Mouse (Mus musculus) heart, embryonic 13.5 days (tissue): ENCODE data around the gene Casc1. TPM values are rescaled to one million over a fixed set of nuclear protein-coding genes. Genes with fewer than 3 reads are reported as not detected.

Experiments
- ATAC-seq: fragments of 200-750 bp; cut with Nextera tagmentation; 2 replicates; pipeline ENCODE4 v1.8.0; 2017; ENCODE audit warnings: moderate TSS enrichment; ENCODE audit not compliant: insufficient number of reproducible peaks, low FRiP score, low TSS enrichment; ENCODE audit errors: extremely low read depth
- H3K27ac ChIP-seq: fragments of 300-500 bp; sonication (generic); replicated peaks from 2 replicates; pipeline ENCODE4 v1.5.1; 2015; ENCODE audit warnings: moderate library complexity, mild to moderate bottlenecking, inconsistent platforms
- H3K27me3 ChIP-seq: fragments of 300-500 bp; sonication (generic); replicated peaks from 2 replicates; pipeline ENCODE4 v1.6.1; 2015; ENCODE audit warnings: mild to moderate bottlenecking, inconsistent platforms
- H3K36me3 ChIP-seq: fragments of 300-500 bp; sonication (generic); 2 replicates; pipeline ENCODE4 v1.6.1; 2015; ENCODE audit warnings: mild to moderate bottlenecking, inconsistent platforms
- H3K4me1 ChIP-seq: fragments of 300-500 bp; sonication (generic); 2 replicates; pipeline ENCODE4 v1.6.1; 2015; ENCODE audit warnings: inconsistent platforms
- H3K4me2 ChIP-seq: fragments of 300-500 bp; sonication (generic); 2 replicates; pipeline ENCODE4 v1.6.1; 2015; ENCODE audit warnings: inconsistent platforms, mild to moderate bottlenecking, moderate library complexity
- H3K4me3 ChIP-seq: fragments of 300-500 bp; sonication (generic); 2 replicates; pipeline ENCODE4 v1.5.1; 2015; ENCODE audit warnings: moderate library complexity, mild to moderate bottlenecking, inconsistent platforms
- H3K9ac ChIP-seq: fragments of 300-500 bp; sonication (generic); 2 replicates; pipeline ENCODE4 v1.6.1; 2015; ENCODE audit warnings: inconsistent platforms, mild to moderate bottlenecking, moderate library complexity
- H3K9me3 ChIP-seq: fragments of 300-500 bp; sonication (generic); 2 replicates; pipeline ENCODE4 v1.6.1; 2016; ENCODE audit warnings: inconsistent platforms
- WGBS: fragments of 180-500 bp; shearing (Covaris S2); methylation state at CpG from one replicate; pipeline ENCODE4 v1.1.7; 2015; ENCODE audit warnings: mixed read lengths; 5-methylcytosine and 5-hydroxymethylcytosine counted together
- polyA plus RNA-seq: library from polyadenylated mRNA; unstranded; fragments of >200 nt; fragmentation: Nextera tagmentation; extraction: Ambion mirVana; gene quantifications from 2 replicates; pipeline ENCODE4 v1.2.1, GENCODE M21; 2015

Casc1 gene
- 0.29 and 0.56 TPM in 2 replicates for polyA plus RNA-seq

DNA sequence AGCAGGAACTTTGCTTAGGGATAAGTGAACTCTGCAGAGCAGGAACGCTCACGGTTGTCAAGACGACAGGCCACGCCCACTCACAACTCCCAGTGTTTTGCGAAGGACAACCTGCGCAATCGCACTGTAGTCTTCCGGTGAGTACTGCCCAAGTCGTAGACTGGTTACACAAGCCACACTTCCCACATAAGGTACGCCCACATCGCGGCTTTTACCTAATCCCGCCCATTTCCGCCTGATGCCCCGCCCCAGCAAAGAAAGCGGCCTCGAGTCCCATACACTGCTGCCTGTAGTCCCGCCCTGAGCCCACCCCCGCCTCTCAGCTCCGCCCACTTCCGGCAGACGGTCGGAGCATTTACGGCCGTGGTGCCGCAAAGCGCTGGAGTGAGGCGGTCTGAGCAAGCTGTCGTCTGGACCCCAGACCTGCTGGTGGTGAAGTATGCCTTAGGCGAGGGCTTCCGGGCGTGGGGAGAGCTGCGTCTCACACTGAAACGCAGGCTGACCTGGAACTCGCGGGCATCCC lies at the start of gene Casc1, which contains the start of gene Etfrf1:
TSS of gene Casc1 (minus strand) at position 190 of the 523 bp plus-strand sequence.
TSS of gene Etfrf1 (plus strand) at position 319 of the 523 bp plus-strand sequence.
- Histone ChIP-seq H3K27ac (peak within 1 kb of the TSS; percentile 99), H3K27me3 (no peaks in the 10 kb centered on the region), H3K4me2 (peak within 1 kb of the TSS; percentile 86), H3K9me3 (no peaks in the 10 kb centered on the region), H3K4me1 (peaks cover 21% of the 10 kb centered on the region), H3K4me3 (peak within 1 kb of the TSS; percentile 86), H3K9ac (peak within 1 kb of the TSS; percentile 95), H3K36me3 (peaks cover 15% of the 10 kb centered on the region)
- 0% methylated on average over 36 of the region's 36 CpGs for WGBS
- peak; percentile 100 for ATAC-seq

DNA sequence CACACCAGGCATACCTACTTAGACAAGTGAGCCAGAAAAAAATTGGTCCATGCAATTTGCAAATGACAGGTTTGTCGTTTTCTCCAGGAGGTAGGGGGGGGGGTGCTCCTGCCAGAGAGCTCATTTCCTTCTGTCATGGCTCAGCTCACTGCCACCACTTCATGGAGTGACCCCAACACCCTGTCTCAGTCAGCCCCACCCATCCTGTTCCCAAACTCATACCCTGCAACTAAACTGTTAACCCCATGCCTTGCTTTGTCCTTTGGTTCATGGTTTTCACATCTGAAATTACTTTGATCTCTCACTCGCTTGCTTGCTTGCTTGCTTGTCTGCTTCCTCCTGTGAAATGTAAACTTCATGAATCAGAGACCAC lies 45.9 kb upstream of the Casc1 start:
- Histone ChIP-seq H3K9me3 (no peaks in the 10 kb centered on the region), H3K4me1 (0 out of 2 replicates have a peak, but pooled peaks cover 6% of the 10 kb centered on the region), H3K4me3 (no peak overlapping the region), H3K27ac (no peak overlapping the region), H3K4me2 (no peak overlapping the region), H3K27me3 (peaks cover 92% of the 10 kb centered on the region), H3K9ac (no peak overlapping the region; the same call in 1 of the 2 replicates), H3K36me3 (no peaks in the 10 kb centered on the region)
- no peak for ATAC-seq
- 33% methylated on average over 2 of the region's 2 CpGs for WGBS

DNA sequence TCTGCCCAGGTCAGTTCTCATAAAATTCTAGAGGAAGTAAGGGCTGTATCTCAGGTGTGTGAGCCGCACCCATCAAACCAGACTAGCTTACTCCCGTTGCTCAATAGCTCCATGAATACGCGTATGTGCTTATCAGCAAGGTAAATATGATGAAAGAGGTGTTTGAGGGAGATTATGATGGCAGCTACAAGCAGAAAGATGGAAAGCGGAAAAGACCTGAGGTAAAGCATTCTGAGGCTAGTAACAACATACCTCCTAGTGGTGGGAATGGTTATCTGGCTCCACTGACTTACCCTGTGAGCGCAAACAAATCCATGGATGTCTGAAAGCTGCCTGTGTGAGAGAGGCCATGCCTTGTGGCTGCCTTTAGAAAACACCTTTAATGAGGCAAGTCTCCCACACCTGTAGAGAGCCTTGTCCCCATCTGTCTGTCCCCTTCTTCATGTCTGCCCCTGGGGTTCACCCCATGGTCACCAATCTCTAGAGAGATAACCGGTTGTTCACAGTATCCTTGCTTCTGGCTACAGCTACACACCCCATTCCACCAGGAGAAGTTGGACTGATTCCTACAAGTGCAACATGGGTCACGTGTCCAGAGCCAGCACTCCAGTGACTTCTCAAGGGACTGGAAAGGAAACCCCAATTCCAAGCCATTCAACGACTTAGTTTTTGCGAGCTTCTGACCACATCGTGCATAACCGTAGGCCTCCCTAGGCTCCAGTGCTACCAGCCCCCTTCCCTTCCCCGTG lies 45.3 kb upstream of the Casc1 start:
- Histone ChIP-seq H3K36me3 (no peaks in the 10 kb centered on the region), H3K27me3 (peaks cover 95% of the 10 kb centered on the region), H3K9me3 (no peaks in the 10 kb centered on the region), H3K9ac (no peak overlapping the region), H3K4me3 (no peak overlapping the region), H3K4me2 (no peak overlapping the region), H3K27ac (no peak overlapping the region), H3K4me1 (peaks cover 7% of the 10 kb centered on the region; the same call in 1 of the 2 replicates)
- WGBS, result 67% methylated on average over 13 of the region's 13 CpGs
- ATAC-seq, result no peak

DNA sequence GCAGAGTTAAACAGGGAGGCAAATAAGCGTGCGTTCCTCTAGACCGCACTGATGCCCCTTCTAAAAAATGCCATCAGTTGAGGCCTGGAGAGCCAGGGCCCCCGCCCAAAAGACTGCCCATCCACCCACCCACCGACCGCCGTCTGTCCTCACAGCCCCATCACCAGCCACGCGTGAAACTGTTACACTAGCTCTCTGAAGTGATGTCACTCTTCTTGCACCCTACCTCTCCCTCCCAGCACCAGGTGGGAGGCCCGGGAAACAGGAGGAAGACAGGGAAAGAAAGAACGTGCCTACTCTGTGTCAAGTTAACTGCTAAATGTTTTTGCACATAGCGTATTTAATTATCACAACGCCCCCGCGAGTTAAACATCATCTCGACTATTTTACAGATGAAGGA lies 40.0 kb upstream of the Casc1 start:
- H3K27me3 ChIP-seq, result peaks cover 50% of the 10 kb centered on the region
- H3K27ac ChIP-seq, result peak overlapping the region; percentile 83
- peaks cover 28% of the 10 kb centered on the region for H3K4me1 ChIP-seq
- 15% methylated on average over 16 of the region's 16 CpGs for WGBS
- peak overlapping the region; percentile 89 for H3K4me2 ChIP-seq
- ATAC-seq, result no peak
- H3K9me3 ChIP-seq, result no peaks in the 10 kb centered on the region
- H3K9ac ChIP-seq, result peak overlapping the region; percentile 98
- peak overlapping the region; percentile 91 for H3K4me3 ChIP-seq
- H3K36me3 ChIP-seq, result peaks cover 6% of the 10 kb centered on the region

DNA sequence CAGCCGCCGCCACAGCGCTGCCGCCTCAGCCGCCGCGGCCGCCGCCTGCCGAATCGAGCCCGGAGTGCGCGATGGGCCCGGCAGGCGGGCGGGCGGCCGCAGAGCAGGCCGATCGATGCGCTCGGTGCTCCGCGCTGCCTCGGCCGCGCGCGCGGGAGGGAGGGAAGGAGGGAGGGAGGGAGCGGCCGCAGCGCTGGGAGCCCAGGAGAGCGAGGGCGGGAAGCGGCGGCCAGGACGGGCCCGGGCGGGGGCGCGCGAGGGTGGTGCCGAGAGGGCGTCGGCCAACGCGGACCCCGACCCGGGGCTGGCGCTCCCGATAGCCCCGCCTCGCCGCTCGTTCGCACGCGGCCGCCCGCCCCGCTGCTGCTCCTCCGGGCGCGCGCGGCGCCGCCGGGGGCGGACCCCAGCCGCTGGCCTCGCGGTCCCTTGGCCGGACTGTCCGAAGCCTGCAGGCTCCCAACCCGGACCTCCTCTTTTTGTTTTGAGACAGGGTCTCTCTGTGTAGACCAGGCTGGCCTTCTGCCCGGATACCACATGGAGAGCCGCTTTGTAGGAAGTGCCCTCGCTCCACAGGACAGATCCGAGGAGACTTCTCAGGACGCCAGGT lies 39.5 kb upstream of the Casc1 start, which contains the start of gene Kras:
TSS of gene Kras (minus strand) at position 55 of the 607 bp plus-strand sequence.
- peaks cover 45% of the 10 kb centered on the region for H3K27me3 ChIP-seq
- H3K4me2 ChIP-seq, result peak within 1 kb of the TSS; percentile 89
- WGBS, result under 1% methylated on average over 47 of the region's 83 CpGs
- H3K4me1 ChIP-seq, result peaks cover 28% of the 10 kb centered on the region
- peak within 1 kb of the TSS; percentile 83 for H3K27ac ChIP-seq
- peak; percentile 93 for ATAC-seq
- H3K36me3 ChIP-seq, result peaks cover 11% of the 10 kb centered on the region
- H3K9ac ChIP-seq, result peak within 1 kb of the TSS; percentile 98
- no peaks in the 10 kb centered on the region for H3K9me3 ChIP-seq
- peak within 1 kb of the TSS; percentile 91 for H3K4me3 ChIP-seq

DNA sequence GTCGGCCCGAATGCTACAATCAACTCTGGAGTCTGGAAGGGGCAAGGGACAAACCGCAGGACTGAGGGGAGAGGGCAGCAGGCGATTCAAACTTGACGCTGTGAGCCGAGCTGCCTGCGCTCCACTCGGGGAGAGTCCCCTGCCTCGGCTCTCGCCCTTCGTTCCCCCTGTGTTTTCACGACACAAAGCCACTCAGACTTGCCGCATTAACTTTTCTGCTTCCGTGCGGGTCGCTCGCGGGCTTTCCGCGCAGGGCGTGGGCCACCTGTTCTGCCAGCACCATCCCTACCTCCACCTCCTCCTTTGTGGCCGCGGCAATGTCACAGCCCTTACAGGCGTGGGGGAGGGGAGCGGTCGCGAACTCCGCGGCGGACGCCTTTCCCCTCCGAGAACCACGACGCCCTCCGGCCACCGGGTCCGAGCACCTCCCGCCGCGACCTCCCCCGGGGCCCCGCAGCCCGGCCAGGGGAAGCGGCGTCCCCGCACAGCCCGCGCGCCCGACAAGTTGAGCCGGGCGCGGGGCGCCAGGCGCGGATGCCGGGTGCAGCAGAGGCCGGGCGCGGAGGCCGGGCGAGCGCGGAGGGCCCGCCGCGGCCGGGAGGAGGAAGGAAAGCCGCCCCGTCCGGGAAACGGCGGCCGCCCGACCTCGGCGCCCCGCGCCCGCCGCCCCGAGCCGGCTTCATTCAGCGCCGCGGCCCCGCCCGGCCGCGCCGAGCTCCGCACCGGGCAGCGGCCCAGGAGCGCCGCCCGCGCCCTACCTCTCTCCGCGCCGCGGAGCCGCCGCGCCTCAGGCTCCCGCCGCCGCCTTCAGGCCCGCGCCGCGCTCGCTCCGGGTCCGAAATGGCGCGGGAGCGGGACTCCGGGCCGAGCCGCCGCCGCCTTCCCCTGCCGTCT lies 38.7 kb upstream of the Casc1 start:
- Histone ChIP-seq H3K4me2 (peak overlapping the region; percentile 89), H3K9ac (peak overlapping the region; percentile 98), H3K4me3 (peak overlapping the region; percentile 91), H3K36me3 (peaks cover 19% of the 10 kb centered on the region), H3K27ac (peak overlapping the region; percentile 83), H3K9me3 (no peaks in the 10 kb centered on the region), H3K27me3 (peaks cover 39% of the 10 kb centered on the region), H3K4me1 (peaks cover 28% of the 10 kb centered on the region)
- WGBS, result under 1% methylated on average over 70 of the region's 124 CpGs
- peak; percentile 66 for ATAC-seq

DNA sequence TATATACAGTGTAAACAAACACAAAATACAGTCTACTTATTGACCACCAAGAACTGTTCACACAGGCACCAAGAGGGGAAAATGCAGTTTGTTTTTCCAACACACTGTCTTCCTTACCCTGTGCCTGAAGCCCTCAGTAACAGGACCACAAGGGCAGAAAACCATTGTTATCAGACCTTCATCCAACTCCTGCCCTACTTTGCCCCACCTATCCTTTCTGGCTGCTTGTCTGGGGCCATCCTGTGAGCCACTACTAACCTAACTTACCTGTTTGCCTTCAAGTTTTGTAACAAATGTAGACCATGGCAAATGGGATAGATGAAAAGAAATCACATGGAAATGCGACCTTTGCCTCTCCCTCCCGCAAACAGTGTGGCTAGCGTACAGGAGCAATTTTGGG lies 37.1 kb upstream of the Casc1 start:
- peaks cover 30% of the 10 kb centered on the region for H3K36me3 ChIP-seq
- WGBS, result 85% methylated on average over 3 of the region's 3 CpGs
- peaks cover 24% of the 10 kb centered on the region for H3K27me3 ChIP-seq

DNA sequence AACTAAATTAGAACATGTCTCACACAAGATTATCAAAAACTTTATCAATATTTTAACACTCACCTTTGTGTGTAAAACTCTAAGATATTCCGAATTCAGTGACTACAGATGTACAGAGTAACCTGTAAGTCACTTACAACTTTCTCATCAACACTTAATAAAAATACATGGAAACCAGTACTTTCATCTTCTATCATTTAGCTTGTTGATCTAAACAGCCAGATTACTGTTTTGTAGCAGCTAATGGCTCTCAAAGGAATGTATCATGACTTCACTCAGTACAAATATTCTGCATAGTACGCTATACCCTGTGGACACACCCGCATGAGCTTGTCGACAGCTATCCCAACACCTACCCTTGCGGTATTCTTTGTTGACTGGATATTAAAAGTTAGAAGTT lies 36.0 kb upstream of the Casc1 start:
- peaks cover 28% of the 10 kb centered on the region for H3K4me1 ChIP-seq
- 75% methylated on average over 5 of the region's 5 CpGs for WGBS
- no peak overlapping the region for H3K27ac ChIP-seq
- peaks cover 14% of the 10 kb centered on the region for H3K27me3 ChIP-seq
- H3K4me3 ChIP-seq, result no peak overlapping the region
- H3K9me3 ChIP-seq, result no peaks in the 10 kb centered on the region
- no peak overlapping the region for H3K4me2 ChIP-seq
- no peak for ATAC-seq
- no peak overlapping the region for H3K9ac ChIP-seq
- H3K36me3 ChIP-seq, result peaks cover 30% of the 10 kb centered on the region

More for the DNA sequence above, 37.1 kb upstream of the Casc1 start:
- Histone ChIP-seq H3K4me3 (peak overlapping the region; percentile 3; the same call in 1 of the 2 replicates), H3K4me2 (peak overlapping the region; percentile 89), H3K9me3 (no peaks in the 10 kb centered on the region), H3K9ac (peak overlapping the region; percentile 64; the same call in 1 of the 2 replicates), H3K27ac (no peak overlapping the region), H3K4me1 (peaks cover 28% of the 10 kb centered on the region)
- no peak for ATAC-seq

DNA sequence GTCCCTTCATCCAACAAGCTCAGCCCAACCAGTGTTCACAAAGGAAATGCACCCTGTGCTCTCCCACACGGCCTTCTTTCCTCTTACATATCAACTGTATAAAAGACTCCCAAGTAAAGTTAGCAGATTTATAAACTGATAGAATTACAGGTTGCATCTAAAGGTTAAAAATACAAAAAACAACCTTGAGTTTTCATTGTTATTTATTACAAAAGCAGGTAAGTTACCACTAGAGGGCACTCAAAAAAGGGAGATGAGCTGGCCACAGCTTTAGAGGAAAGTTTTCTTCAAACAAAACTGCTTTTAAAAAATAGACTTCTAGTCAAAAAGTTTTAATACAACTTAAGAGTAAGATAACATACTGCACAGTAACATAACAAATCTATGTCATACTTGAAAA lies 31.7 kb upstream of the Casc1 start:
- H3K9me3 ChIP-seq, result no peaks in the 10 kb centered on the region
- no peak overlapping the region for H3K9ac ChIP-seq
- peaks cover 54% of the 10 kb centered on the region for H3K36me3 ChIP-seq
- no peaks in the 10 kb centered on the region for H3K27me3 ChIP-seq
- H3K4me2 ChIP-seq, result no peak overlapping the region
- H3K4me1 ChIP-seq, result peaks cover 6% of the 10 kb centered on the region
- no peak overlapping the region for H3K27ac ChIP-seq
- 25% methylated on average over 1 of the region's 1 CpGs for WGBS
- ATAC-seq, result no peak
- H3K4me3 ChIP-seq, result no peak overlapping the region

DNA sequence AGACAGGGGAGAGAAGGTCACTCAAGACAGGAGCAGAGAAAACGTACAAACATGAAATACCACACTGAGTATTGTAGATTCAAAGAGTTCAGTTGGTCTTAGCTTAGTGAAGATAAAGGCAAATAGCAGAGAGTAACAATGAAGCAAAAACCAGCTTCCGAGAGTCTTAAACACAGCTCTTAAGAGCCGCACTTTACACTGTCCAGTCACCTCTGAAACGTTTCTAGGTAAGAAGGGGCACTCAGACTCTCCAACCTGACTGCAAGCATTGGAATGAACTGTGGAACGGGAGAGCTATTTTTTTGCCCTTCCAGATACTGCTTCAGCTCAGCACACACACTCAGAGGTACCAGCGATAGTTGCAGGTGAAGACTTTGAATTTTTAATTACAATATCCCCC lies 29.5 kb upstream of the Casc1 start:
- peaks cover 43% of the 10 kb centered on the region for H3K36me3 ChIP-seq
- no peaks in the 10 kb centered on the region for H3K4me1 ChIP-seq
- WGBS, result 82% methylated on average over 6 of the region's 6 CpGs
- H3K27ac ChIP-seq, result no peak overlapping the region
- H3K27me3 ChIP-seq, result no peaks in the 10 kb centered on the region
- no peak overlapping the region for H3K4me3 ChIP-seq
- no peak overlapping the region for H3K9ac ChIP-seq
- no peaks in the 10 kb centered on the region for H3K9me3 ChIP-seq
- H3K4me2 ChIP-seq, result no peak overlapping the region
- ATAC-seq, result no peak

DNA sequence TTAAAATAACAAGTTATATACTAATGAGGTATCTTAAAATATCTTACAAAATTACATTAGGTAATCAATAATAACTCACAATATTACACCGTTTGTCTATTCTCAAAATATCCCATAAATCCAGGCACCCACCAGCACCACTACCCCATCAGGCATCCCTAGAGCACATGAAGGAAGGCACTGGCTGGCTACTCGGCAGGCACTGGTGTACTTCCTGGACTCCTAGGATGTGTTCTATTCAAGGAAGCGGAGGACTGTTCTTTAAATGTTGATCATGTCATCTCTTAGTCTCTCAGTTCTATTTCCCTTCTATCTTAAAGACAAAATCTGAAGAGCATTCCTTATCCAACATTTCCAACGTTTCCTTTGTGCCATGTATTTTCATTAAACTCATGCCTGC lies 26.3 kb upstream of the Casc1 start:
- Histone ChIP-seq H3K27me3 (no peaks in the 10 kb centered on the region), H3K9ac (no peak overlapping the region), H3K27ac (no peak overlapping the region), H3K36me3 (peaks cover 33% of the 10 kb centered on the region), H3K9me3 (no peaks in the 10 kb centered on the region), H3K4me1 (no peaks in the 10 kb centered on the region), H3K4me3 (no peak overlapping the region), H3K4me2 (no peak overlapping the region)
- WGBS, result 62% methylated on average over 4 of the region's 4 CpGs
- ATAC-seq, result no peak
